Mouse (Mus musculus): ENCODE measurements around the gene Dlst. TPM values are rescaled to one million over a fixed set of nuclear protein-coding genes. Genes with fewer than 3 reads are reported as not detected.
"Not testable (repeated sequence)": the region's sequence is repeated elsewhere in the genome, so short reads cannot be mapped to it uniquely, and the experiment has no call there.

Gene Dlst
- total RNA-seq, 2 experiments from 2014 or later: 326 to 330 TPM

GRCm38 (mm10) chr12:85113917-85114316 is 3.3 kb downstream of the Dlst start:
- no peak for DNase-seq

- DNase-seq: no peak
Measured at GRCm38 (mm10) chr12:85115678-85116077, 5.0 kb downstream of the Dlst start.

- DNase-seq: no peak
Measured at GRCm38 (mm10) chr12:85121806-85122459, 11.3 kb downstream of the Dlst start.

DNA sequence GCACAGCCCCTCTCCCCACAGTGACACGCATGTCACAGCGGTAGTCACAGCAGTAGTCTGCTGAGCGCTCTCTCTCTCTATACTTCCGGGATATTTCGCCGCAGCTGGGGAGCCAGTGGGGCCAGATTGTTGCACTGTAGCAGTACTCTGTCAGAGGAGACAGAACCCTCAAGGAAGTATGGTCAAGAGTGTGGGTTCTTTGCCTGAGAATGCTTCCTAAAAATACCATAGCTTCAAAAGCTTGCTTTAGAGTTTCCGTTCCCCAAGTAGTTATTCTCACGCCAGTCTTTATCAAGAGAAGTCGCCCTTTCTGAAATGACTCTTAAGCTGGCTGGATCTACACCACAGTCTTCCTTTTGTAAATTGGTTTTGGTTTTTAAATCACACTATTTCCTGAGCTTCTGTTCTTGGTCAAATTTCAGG is 12.5 kb downstream of the Dlst start:
- DNase-seq: no peak

DNA sequence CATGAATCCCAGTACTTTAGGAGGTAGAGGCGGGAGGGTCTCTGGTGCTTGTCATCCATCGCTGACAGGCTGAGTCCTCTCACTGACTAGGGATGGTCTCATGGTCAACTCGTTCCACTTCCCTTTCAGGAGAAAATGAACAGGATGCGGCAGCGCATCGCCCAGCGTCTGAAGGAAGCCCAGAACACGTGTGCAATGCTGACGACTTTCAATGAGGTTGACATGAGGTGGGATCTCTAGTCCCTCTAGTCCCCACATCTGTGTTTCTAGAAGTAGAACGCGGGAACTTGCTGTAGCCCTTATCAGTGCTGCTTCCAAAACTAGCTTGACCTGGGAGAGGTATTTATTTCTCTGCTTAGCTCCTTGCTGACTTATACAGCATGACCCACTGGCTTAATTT is 13.0 kb downstream of the Dlst start:
- no peak for DNase-seq

DNA sequence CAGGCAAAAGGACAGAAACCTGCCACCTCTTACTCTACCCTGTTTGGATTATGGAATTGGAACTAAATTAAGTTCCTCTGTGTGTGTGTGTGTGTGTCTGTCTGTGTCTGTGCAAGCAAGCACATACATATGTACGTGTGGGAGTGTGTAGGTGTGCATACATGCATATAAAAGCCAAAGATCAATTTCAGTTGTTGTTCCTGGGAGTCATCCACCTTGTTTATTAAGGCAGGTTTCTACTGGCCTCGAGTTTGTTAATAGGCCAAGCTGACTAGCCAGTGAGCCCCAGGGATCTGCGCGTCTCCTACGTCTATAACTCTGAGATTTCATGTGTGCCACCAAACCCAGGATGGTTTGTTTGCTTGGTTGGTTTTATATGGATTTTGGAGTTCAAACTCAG is 14.1 kb downstream of the Dlst start:
- no peak for DNase-seq

DNA sequence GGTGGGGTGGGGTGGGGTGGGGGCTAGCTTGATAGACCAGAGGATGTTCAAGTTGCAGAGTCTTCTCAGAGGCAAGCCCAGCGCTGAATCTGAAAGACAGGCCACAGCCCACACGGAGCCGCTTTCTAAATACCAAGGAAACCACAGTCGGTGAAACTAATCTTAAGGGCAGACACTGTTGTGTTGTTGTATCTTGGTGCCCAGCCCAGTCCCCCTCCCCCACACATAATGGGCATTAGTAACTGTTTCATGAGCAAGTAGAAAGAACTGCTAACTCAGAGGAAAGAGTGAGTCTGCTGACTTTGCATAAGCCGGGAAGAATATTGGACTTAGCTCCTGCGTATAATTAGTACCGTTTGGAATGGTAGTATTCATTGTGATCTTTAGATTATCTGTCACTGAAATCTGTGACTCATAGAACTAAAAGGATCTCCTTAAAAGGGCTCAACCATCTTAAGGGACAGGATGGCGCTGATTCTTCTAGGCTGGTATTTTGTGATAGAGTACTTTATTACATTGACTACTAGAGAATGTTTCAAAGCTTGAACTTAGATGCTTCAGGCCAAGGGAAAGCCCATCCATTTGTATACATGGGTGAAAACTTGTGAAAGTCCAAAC is 16.5 kb downstream of the Dlst start:
- DNase-seq: no peak

- no peak for DNase-seq
Measured at GRCm38 (mm10) chr12:85129426-85129978, 18.9 kb downstream of the Dlst start.

GRCm38 (mm10) chr12:85131361-85131760 is 20.7 kb downstream of the Dlst start:
- no peak for DNase-seq

- DNase-seq: no peak
Measured at GRCm38 (mm10) chr12:85134043-85134794, 23.6 kb downstream of the Dlst start.

DNA sequence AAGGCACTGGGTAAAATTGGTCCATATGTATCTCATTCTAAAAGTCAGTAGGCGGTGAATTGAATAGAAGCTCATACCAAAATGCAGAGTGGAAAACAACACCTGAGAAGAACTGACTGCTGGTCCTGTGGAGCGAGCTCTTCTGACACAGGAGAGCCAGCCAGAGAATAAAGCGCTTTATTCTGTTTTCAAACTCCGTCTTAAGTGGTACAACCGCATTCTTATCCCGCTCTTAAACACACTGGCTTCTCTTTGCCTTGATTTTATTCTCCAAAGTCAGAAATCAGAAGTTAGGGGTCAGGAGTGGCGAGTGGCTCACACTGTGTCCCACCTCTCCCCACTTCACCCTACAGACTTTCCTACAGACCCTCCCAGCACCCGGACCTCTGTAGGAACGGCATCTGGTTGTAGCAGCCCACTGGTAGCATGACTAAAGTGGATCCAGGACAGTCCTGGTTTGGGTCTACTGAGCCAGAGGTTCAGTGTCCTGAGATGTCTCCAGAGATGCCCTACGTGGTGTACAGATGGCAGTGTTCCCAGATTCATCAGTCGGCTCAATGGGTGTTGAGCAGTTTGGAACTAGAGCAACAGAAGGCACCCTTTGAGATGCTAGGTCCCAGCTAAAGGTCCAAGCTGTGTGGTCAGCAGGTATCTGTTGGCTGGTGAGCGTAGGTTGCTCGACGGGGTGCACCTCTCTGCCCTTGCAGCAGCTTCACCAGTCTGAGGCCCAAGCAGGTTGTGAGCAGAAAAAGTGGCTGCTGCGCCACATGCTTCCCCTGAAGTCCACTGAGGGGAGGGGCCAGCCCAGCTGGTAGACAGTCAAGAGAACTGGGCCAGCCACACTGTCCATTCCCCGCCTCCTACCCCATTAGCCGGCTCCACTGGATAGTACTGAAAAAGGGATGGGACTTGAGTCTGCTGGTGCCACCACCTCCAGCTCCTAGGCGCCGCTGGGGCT is 25.2 kb downstream of the Dlst start:
- peak; percentile 50 for DNase-seq

- no peak for DNase-seq
Measured at GRCm38 (mm10) chr12:85136627-85137026, 26.0 kb downstream of the Dlst start.

DNA sequence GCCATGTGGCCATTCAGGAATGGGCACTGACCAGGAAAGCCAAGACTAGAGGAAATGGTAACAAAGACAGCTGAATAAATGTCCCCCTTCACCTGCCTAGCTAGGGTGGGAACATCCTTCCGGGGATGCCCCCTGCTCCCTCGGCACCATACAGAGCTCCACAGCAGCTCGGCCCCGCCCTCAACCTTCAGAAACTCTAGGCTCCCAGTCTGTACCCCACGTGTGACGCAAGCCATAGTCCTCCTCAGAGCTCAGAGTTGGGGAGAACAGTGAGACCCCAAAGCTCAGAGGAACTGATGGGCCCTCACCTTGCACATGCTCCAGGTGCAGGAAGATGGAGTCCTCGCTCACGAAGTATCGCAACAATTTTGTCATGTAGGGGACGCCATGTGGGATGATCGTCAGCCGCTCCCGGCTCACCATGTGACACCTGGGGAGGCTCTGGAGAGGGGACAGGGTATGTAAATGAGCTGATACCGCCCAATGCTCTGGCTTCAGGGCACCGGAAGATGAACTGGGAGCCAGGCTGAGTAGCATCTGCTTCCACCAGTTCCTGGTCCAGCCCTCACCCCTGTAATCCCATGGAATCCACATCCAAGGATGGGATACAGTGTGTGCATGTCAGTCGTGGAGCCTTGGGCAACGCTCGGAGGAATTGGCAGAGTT is 29.5 kb downstream of the Dlst start:
- no peak for DNase-seq

- DNase-seq: no peak
Measured at GRCm38 (mm10) chr12:85141096-85141495, 30.5 kb downstream of the Dlst start.

- DNase-seq: peak; percentile 67
Measured at GRCm38 (mm10) chr12:85142803-85143202, 32.2 kb downstream of the Dlst start.

GRCm38 (mm10) chr12:85144276-85144675 is 33.6 kb downstream of the Dlst start:
- DNase-seq: not testable (repeated sequence)

- DNase-seq: no peak
Measured at GRCm38 (mm10) chr12:85144821-85145220, 34.2 kb downstream of the Dlst start.

DNA sequence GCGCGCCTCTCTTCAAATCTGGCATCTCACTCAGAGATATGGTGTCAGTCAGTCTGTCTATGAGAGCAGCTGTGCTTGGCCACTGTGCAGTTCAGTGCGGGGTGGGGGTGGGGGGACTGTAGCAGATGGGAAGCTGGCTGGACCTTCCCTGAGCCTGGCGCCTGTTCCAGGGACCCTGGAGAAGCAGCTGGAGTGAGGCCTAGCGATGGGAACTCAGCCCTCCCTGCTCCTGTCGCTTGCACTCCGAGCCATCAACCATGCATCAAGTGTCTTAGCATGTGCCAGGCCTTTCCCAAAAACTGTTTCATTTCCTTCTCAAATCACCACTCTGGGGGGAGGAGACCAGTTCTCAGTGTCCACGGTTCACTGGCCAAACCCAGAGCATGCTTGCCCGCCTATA is 35.0 kb downstream of the Dlst start:
- DNase-seq: peak; percentile 73

GRCm38 (mm10) chr12:85146355-85146754 is 35.7 kb downstream of the Dlst start:
- no peak for DNase-seq

GRCm38 (mm10) chr12:85146881-85147280 is 36.2 kb downstream of the Dlst start:
- DNase-seq: no peak

DNA sequence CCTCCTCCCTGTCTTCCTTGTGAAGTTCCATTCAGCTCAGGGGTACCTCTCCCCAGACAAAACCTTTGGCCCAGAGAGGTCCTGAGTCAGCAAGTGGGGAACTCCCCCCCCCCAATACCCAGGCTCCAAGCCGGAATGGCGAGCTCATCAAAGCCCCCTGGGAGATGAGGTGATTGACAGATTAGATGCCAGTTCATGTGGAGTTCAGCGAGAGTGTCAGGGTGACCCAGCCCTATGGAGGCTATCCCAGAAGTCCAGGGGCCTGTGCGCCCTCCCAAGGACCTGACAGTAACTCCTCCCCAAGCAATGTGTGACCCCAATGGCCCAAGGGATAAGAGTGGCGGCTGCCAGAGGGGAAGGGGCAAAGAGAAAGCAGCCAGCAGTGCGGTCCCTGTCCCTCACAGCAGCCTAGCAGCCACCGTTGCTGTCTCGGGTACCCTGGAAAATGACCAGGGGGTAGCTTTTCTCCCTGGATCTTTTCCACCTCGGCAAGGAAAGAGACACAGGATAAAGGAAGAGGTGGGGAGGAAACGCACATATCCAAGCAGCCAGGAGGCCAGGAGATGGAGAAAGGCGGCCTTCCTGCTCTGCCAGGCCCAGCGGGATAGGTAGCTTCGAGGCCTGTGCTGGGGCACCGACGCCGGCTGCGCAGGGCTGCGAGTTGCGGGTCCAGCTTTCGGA is 39.8 kb downstream of the Dlst start:
- no peak for DNase-seq

All from gastrocnemius, postnatal 25 days (tissue).